Mouse (Mus musculus): Measurements from ENCODE around the gene Rassf1.

Gene Rassf1

GRCm38 (mm10) chr9:107551117-107551889 is at the start of gene Rassf1:
TSS of gene Rassf1 (plus strand) at chr9:107551555.
- in situ Hi-C loops (cut with MseI, MboI), result no loop called here

- in situ Hi-C loops (cut with MseI, MboI), result no loop called here
Observed at GRCm38 (mm10) chr9:107502131-107502846, 49.1 kb upstream of the Rassf1 start.

- in situ Hi-C loops (cut with MseI, MboI), result no loop called here
Observed at GRCm38 (mm10) chr9:107504662-107505537, 46.5 kb upstream of the Rassf1 start.

GRCm38 (mm10) chr9:107508266-107508665 is 43.1 kb upstream of the Rassf1 start:
- in situ Hi-C loops (cut with MseI, MboI), result no loop called here

GRCm38 (mm10) chr9:107510384-107511100 is 40.8 kb upstream of the Rassf1 start:
- in situ Hi-C loops (cut with MseI, MboI), result loop anchor here (5.0 kb wide), 2 partner anchors 143 to 153 kb away; no protein-coding TSS in a partner anchor

GRCm38 (mm10) chr9:107511436-107511835 is 39.9 kb upstream of the Rassf1 start:
- in situ Hi-C loops (cut with MseI, MboI), result loop anchor here (5.0 kb wide), 2 partner anchors 144 to 154 kb away; no protein-coding TSS in a partner anchor

- in situ Hi-C loops (cut with MseI, MboI), result loop anchor here (5.0 kb wide), 2 partner anchors 145 to 155 kb away; no protein-coding TSS in a partner anchor
Observed at GRCm38 (mm10) chr9:107512326-107512725, 39.0 kb upstream of the Rassf1 start.

GRCm38 (mm10) chr9:107514303-107514955 is 36.9 kb upstream of the Rassf1 start:
- in situ Hi-C loops (cut with MseI, MboI), result loop anchor here (5.0 kb wide), 2 partner anchors 147 to 157 kb away; no protein-coding TSS in a partner anchor

GRCm38 (mm10) chr9:107520331-107520730 is 31.0 kb upstream of the Rassf1 start:
- in situ Hi-C loops (cut with MseI, MboI), result no loop called here

GRCm38 (mm10) chr9:107521190-107521589 is 30.2 kb upstream of the Rassf1 start:
- in situ Hi-C loops (cut with MseI, MboI), result no loop called here

GRCm38 (mm10) chr9:107521711-107522399 is 29.5 kb upstream of the Rassf1 start:
- in situ Hi-C loops (cut with MseI, MboI), result no loop called here

GRCm38 (mm10) chr9:107522400-107522711 is 29.0 kb upstream of the Rassf1 start:
- in situ Hi-C loops (cut with MseI, MboI), result no loop called here

- in situ Hi-C loops (cut with MseI, MboI), result no loop called here
Observed at GRCm38 (mm10) chr9:107526198-107527026, 24.9 kb upstream of the Rassf1 start.

GRCm38 (mm10) chr9:107533791-107534407 is 17.5 kb upstream of the Rassf1 start, which contains the start of gene Tmem115:
TSS of gene Tmem115 (plus strand) at chr9:107533945.
- in situ Hi-C loops (cut with MseI, MboI), result no loop called here

- in situ Hi-C loops (cut with MseI, MboI), result no loop called here
Observed at GRCm38 (mm10) chr9:107534408-107535202, 16.8 kb upstream of the Rassf1 start.

GRCm38 (mm10) chr9:107538231-107538630 is 13.1 kb upstream of the Rassf1 start:
- in situ Hi-C loops (cut with MseI, MboI), result no loop called here

GRCm38 (mm10) chr9:107538711-107539110 is 12.6 kb upstream of the Rassf1 start:
- in situ Hi-C loops (cut with MseI, MboI), result no loop called here

- in situ Hi-C loops (cut with MseI, MboI), result no loop called here
Observed at GRCm38 (mm10) chr9:107539940-107540339, 11.4 kb upstream of the Rassf1 start.

Measured in mouse trophoblast stem cell (cell line).